Mouse (Mus musculus) megakaryocyte, embryonic 14.5 days (primary cell): ENCODE results near the gene Nfic.

ENCODE experiments used
- FLI1 ChIP-seq: IDR thresholded peaks from 2 replicates; pipeline ENCODE4 v1.6.1; 2012; ENCODE audit warnings: low read length, inconsistent platforms, mixed read lengths
- GATA1 ChIP-seq: IDR thresholded peaks from 3 replicates; pipeline ENCODE4 v1.6.1; 2012; ENCODE audit warnings: mixed read lengths, low read length, inconsistent platforms, borderline replicate concordance

- TF ChIP-seq GATA1 (no peak), FLI1 (no peak)
Measured at GRCm38 (mm10) chr10:81365073-81365472, 90.4 kb downstream of the Nfic start.
